Mouse (Mus musculus): ENCODE results near the gene Jmjd8.

- TF ChIP-seq POLR2A (IDR thresholded peaks at IDR 0.05; ENCODE audit: low read depth, low read length) (no peak), CTCF (IDR thresholded peaks at IDR 0.05; ENCODE audit: extremely low read depth, insufficient read length, insufficient replicate concordance, low read depth, low read length) (peak; percentile 45; the same call in 1 of the 2 replicates)
Measured at GRCm38 (mm10) chr17:25813471-25813870, 15.2 kb upstream of the Jmjd8 start.

Measured in small intestine, adult 2 months (tissue).